ENCODE assay signal across 30 mouse cellular contexts in genomic region chr2:76412924-76413323, GRCm38 (mm10). TPM values are rescaled to one million over a fixed set of nuclear protein-coding genes. Genes with fewer than 3 reads are reported as not detected.
DNase-seq lines count a peak whose midpoint lies in the region; ATAC-seq and TF ChIP-seq lines count a peak whose summit lies in the region.
"Had no signal": no experiment of that assay in that cellular context is flagged by ENCODE, and none has a peak within 500 bp of the region (broad histone marks: within the 10 kb centered on the region; RNA-seq: fewer than 3 reads in every experiment).

No protein-coding gene starts in this region.

- no peak overlapping the region for H3K9ac ChIP-seq in forebrain, embryonic 15.5 days (replicated peaks)
- H3K9ac ChIP-seq: heart, embryonic 15.5 days; hindbrain, embryonic 14.5 days had no signal

- no peak for TF ChIP-seq CTCF in brain, embryonic 14.5 days (IDR thresholded peaks at IDR 0.05; ENCODE audit: borderline replicate concordance, extremely low read depth, insufficient read depth, insufficient read length)

- no peak for DNase-seq in forebrain, embryonic 10.5 days (ENCODE audit: extremely low spot score, low spot score)
- no peak for DNase-seq in frontal cortex, postnatal 14 days (ENCODE audit: low spot score in 2 of 2)
- DNase-seq in layer of hippocampus, adult 9-11 months: peak; percentile 17
- no peak for DNase-seq in layer of hippocampus, adult 11-12 months (ENCODE audit: low spot score)
- peak; percentile 44 for DNase-seq in brain, embryonic 14.5 days (ENCODE audit: low read depth)
- DNase-seq in right cerebral cortex, postnatal 14 days: no peak
- DNase-seq: adrenal gland, postnatal 10 days; adrenal gland, postnatal 36 days; B cell, adult 2 months; cerebellum, adult 18-20 months; cerebellum, adult 9-10 months; cerebellum, postnatal 14 days; gastrocnemius, postnatal 36 days; heart, postnatal 10 days; heart, postnatal 36 days; kidney, adult 18-20 months; kidney, adult 9 months had no signal

- no peak overlapping the region for H3K4me3 ChIP-seq in forebrain, embryonic 15.5 days
- H3K4me3 ChIP-seq in forebrain, embryonic 10.5 days: no peak overlapping the region
- H3K4me3 ChIP-seq: heart, embryonic 15.5 days; hindbrain, embryonic 10.5 days had no signal

- 60% methylated on average over 2 of the region's 2 CpGs for WGBS in forebrain, embryonic 15.5 days
- WGBS in forebrain, embryonic 10.5 days: 78% methylated on average over 2 of the region's 2 CpGs

- H3K4me1 ChIP-seq in forebrain, embryonic 15.5 days: peaks cover 3% of the 10 kb centered on the region; the same call in 1 of the 2 replicates
- H3K4me1 ChIP-seq in forebrain, embryonic 10.5 days: no peaks in the 10 kb centered on the region
- H3K4me1 ChIP-seq: heart, embryonic 15.5 days had no signal

- no peak overlapping the region for H3K27ac ChIP-seq in forebrain, embryonic 15.5 days (replicated peaks)
- H3K27ac ChIP-seq in forebrain, embryonic 10.5 days: no peak overlapping the region
- H3K27ac ChIP-seq: heart, embryonic 15.5 days; hindbrain, embryonic 10.5 days; hindbrain, embryonic 14.5 days; hindbrain, postnatal 0 days had no signal

- no peak for TF ChIP-seq POLR2A in brain, embryonic 14.5 days (IDR thresholded peaks at IDR 0.05; ENCODE audit: borderline replicate concordance, extremely low read depth, insufficient read depth, insufficient read length, poor library complexity, severe bottlenecking)

- no peak overlapping the region for H3K4me2 ChIP-seq in forebrain, embryonic 15.5 days (replicated peaks)
- H3K4me2 ChIP-seq: heart, embryonic 11.5 days; heart, embryonic 15.5 days; hindbrain, embryonic 14.5 days had no signal

- no peaks in the 10 kb centered on the region for H3K36me3 ChIP-seq in forebrain, embryonic 15.5 days
- no peaks in the 10 kb centered on the region for H3K36me3 ChIP-seq in forebrain, embryonic 10.5 days (replicated peaks)
- H3K36me3 ChIP-seq: G1E; heart, embryonic 15.5 days; hindbrain, embryonic 10.5 days had no signal

- no peaks in the 10 kb centered on the region for H3K9me3 ChIP-seq in forebrain, embryonic 15.5 days
- H3K9me3 ChIP-seq in forebrain, embryonic 10.5 days: no peaks in the 10 kb centered on the region
- H3K9me3 ChIP-seq: G1E; heart, embryonic 15.5 days; hindbrain, embryonic 10.5 days had no signal

- no peaks in the 10 kb centered on the region for H3K27me3 ChIP-seq in forebrain, embryonic 15.5 days
- peaks cover 28% of the 10 kb centered on the region for H3K27me3 ChIP-seq in forebrain, embryonic 10.5 days (ENCODE audit: poor library complexity, severe bottlenecking)
- H3K27me3 ChIP-seq: heart, embryonic 15.5 days; Patski had no signal

- peak; percentile 68 for ATAC-seq in forebrain, embryonic 15.5 days (replicated peaks)
- 0 out of 2 replicates have a peak, but pooled peaks have one; percentile 45 for ATAC-seq in frontal cortex, adult (ENCODE audit: low TSS enrichment)
- ATAC-seq: hindbrain, postnatal 0 days; inflammation-experienced regulatory T-cells, adult 6 months; intestine, embryonic 16.5 days; Patski had no signal

RNA-seq across cellular contexts. Expression of gene Osbpl6, which starts 6.6 kb away (rescaled TPM):
- 19.4 and 24.6 TPM in 2 replicates for polyA plus RNA-seq in forebrain, embryonic 15.5 days (2015; fragmentation: Nextera tagmentation; extraction: Ambion mirVana)
- polyA plus RNA-seq in forebrain, embryonic 10.5 days (2016; fragmentation: Nextera tagmentation; extraction: Ambion mirVana): 10.4 and 11.5 TPM in 2 replicates
- polyA plus RNA-seq in brain, embryonic 14.5 days (2012; rRNA removed): 13.2 and 18.4 TPM in 2 replicates
- polyA plus RNA-seq: G1E had no signal

RNA-seq across cellular contexts. Expression of gene Rbm45, which starts 43.1 kb away (rescaled TPM):
- polyA plus RNA-seq in forebrain, embryonic 15.5 days (2015; fragmentation: Nextera tagmentation; extraction: Ambion mirVana): 18.3 and 19.7 TPM in 2 replicates
- 15.6 and 19.1 TPM in 2 replicates for polyA plus RNA-seq in forebrain, embryonic 10.5 days (2016; fragmentation: Nextera tagmentation; extraction: Ambion mirVana)
- 34.7 and 38.5 TPM in 2 replicates for polyA plus RNA-seq in brain, embryonic 14.5 days (2012; rRNA removed)

RNA-seq across cellular contexts. Expression of gene Cyct, which starts 52.7 kb away (rescaled TPM):
- polyA plus RNA-seq in forebrain, embryonic 15.5 days (2015; fragmentation: Nextera tagmentation; extraction: Ambion mirVana): 0.37 TPM in 1 of 2 replicates, not detected in the other
- polyA plus RNA-seq in forebrain, embryonic 10.5 days (2016; fragmentation: Nextera tagmentation; extraction: Ambion mirVana): not detected in 2 replicates
- not detected in 2 replicates for polyA plus RNA-seq in brain, embryonic 14.5 days (2012; rRNA removed)
- polyA plus RNA-seq: embryonic facial prominence, embryonic 11.5 days; embryonic facial prominence, embryonic 14.5 days; G1E; hindbrain, embryonic 10.5 days; inflammation-experienced regulatory T-cells, adult 6 months; intestine, embryonic 16.5 days; Patski had no signal

Comparison
In these comparisons a context has a peak if more than half of its experiments do, and no peak if none do; other contexts are left out.
1. DNase-seq: peak in layer of hippocampus, adult 9-11 months (single experiment) and brain, embryonic 14.5 days (single experiment); none in forebrain, embryonic 10.5 days (single experiment), frontal cortex, postnatal 14 days (0 of 2), layer of hippocampus, adult 11-12 months (single experiment) and right cerebral cortex, postnatal 14 days (single experiment).